Mouse (Mus musculus): ENCODE measurements around the gene Zfr2. TPM values are rescaled to one million over a fixed set of nuclear protein-coding genes. Genes with fewer than 3 reads are reported as not detected.

Gene Zfr2
- polyA plus RNA-seq (2012; fragmentation: generic; extraction: Trizol): 10 to 100 TPM in 1 of 2 experiments, under 1 TPM in 1; 0.32 to 18.3 TPM

DNA sequence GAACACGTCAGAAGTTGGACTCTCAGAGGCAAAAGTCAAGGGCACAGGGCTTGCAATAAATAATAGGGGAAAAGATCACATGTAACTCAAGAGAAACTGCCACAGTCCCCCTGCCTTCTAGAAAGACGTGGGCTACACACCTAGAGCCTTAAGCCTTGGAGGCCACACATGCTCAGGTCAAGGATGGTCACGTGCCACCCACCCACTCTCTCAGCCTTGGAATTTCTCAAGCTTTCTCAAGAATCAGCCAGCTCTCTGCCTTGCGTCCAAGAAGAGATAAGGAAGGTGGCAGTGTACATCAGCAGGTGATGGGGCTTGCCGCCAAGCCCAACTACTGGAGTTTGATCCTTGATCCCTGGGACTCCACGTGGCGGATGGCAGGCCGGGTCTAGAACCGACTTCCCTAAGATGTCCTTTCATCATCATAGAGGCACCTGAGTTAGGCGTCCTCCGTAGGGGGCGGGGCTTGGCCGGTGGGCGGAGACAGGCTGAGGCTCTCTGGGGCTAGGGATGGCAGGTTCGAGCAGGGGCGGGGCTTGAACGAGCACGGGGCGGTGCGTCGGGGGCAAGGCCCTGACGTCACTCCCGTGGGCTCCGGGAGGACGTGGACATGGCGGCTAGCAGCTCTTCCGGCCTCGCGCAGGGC, at the start of gene Zfr2:
Gene Zfr2, plus strand, starts transcription at position 576 of the 646 bp plus-strand sequence.

DNA sequence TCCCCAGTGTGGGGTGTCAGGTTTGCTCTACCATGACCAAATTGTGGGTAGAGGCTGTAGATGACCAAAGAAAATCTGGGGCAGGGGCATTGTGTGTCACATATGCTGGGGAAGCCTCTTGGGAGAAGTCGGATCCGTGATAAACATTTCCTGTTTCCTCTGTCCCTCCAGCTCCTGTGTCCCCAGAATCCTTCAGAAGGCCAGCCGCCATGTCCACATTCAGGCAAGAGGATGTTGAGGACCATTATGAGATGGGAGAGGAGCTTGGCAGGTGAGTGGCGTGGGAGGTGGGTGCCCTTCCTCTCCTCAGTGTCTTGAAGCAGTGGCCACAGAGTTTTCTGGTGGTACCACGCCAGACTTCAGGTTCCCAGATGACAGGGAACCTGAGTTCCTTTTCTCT, 49.1 kb upstream of the Zfr2 start, which contains the start of gene 4930442H23Rik:
Gene 4930442H23Rik, minus strand, starts transcription at position 45 of the 400 bp plus-strand sequence.

DNA sequence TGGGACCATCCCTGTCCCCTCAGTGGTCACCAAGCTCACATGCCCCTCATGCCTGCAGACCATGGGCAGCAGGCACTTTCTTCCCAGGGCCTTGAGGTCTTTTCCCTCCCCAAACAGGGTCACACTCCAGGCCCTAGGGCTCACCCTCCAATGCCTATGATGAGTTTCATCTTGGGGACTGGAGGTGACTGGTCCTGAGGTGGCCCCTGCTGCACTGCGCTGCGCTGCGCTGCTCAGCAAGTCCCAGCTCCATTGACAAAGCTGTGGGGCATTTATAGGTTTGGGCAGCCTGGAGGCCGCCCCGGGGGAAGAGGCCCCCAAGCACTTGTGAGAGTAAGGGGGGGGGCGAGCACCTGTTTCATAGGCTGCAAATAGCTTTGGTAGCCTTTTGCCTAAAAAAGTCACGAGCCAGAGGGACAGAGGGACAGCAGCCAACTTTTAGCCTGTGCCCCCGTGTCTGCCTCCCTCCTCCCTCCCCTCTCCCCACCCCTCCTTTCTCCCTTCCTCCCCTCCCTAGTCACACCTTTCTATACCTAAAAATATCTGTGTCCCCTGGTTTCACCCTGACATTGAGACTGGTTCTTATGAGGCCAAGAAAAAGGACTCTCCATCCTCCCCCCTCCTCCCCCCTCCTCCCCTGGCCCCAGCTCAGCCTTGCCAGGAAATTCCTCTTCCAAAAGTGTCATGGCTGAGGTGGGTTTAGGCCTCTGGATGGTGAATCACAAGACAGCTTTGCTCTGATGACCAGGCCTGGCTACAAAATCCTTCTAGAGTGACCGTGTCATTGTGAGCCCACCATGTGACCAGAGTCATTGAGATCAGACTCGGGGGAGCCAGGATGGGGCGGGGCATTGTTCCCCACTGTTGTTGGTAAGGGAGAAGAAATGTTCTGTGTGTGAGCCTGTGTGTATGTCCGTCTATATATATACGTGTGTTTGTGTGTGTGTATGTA, 30.9 kb upstream of the Zfr2 start, which contains the start of gene Nmrk2:
Gene Nmrk2, minus strand, starts transcription at position 245 of the 952 bp plus-strand sequence.

DNA sequence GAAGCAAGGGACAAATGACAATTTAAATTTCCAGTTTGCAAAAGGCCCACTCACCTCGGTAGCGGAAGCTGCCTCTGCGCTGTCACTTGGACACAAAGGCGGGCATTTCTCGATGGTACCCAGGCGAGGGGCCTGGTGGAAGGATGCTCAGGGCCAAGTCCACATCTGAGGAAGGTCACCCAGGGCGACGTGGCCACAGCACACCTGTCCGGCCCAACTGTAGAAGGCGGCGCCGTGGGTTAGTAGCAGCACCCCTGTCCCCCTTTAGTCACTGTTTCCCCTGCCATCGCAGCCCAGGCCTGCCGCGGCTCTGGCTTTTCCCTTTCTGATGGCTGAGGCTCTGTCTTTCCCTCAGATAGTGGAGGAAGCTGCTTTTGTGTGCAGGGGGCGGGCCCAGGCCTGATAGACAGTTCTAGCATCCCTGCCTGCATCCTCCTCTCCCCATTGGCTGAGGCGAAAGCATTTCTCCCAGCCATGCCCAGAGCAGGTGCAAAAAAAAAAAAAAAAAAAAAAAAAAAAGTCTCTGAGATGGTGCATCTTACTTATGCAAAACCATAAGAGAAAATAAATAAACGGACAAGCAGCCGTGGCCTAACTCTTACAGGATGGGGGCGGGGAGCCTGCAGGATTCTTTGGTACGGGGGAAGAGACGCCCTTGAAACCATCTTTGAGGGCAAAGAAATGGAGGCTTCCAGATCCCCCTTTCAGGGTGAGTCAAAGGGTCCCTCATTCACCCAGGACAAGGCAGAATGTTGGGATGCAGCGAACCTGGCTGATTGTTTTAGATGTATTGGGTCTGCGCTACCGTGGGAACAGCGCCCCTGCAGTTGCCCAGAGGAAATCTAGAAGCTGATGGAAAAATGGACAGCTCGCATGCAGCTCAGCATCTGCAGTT, 2.3 kb upstream of the Zfr2 start, which contains the start of gene Atcay:
Gene Atcay, minus strand, starts transcription at position 396 of the 895 bp plus-strand sequence.

DNA sequence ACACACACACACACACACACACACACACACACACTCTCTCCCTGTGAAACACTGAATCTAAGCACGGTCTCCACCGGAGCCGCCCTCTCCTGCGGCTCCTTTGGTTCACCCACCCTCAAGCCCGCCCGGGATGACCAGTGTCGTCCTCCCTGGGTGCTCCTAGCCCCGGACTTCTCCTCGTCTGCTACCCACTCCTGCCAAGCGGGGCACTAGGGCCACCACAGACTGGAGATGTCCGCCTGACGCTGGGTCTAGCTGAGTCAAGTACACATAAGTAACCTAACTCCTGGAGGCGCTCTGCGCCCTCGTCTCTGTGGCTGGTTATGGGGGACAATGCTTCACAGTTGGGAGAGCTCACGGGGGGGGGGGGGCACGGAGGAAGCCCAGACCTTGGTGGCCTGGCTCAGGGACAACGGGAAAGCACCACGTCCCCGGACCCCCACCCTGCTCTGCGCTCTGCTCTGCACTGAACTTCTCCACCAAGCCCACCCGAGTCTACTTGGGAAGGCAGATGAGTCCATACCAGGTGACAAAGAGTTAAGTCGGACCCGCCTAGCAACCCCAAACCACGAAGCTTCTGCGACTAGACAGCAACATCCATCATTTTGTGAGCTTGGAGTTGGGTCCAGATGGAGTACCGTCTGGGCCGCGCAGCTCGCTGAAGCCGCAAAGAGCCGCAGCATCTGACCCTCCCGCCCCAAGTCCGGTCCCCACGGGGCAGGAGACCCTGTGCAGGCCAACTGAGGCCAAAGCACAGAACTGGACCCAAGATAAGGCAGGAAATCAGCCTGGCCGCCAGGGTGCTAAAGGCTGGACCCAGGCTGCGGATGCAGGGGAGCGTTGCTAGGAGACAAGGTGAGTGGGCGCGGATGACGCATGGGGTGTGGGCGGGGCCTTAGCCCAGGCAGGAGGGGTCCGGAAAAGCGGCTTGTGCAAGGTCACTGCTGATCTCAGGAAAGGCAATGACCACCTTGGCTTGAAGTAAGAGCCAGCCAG, 19.8 kb downstream of the Zfr2 start, which contains the start of gene Matk:
Gene Matk, plus strand, starts transcription at position 512 of the 996 bp plus-strand sequence.

DNA sequence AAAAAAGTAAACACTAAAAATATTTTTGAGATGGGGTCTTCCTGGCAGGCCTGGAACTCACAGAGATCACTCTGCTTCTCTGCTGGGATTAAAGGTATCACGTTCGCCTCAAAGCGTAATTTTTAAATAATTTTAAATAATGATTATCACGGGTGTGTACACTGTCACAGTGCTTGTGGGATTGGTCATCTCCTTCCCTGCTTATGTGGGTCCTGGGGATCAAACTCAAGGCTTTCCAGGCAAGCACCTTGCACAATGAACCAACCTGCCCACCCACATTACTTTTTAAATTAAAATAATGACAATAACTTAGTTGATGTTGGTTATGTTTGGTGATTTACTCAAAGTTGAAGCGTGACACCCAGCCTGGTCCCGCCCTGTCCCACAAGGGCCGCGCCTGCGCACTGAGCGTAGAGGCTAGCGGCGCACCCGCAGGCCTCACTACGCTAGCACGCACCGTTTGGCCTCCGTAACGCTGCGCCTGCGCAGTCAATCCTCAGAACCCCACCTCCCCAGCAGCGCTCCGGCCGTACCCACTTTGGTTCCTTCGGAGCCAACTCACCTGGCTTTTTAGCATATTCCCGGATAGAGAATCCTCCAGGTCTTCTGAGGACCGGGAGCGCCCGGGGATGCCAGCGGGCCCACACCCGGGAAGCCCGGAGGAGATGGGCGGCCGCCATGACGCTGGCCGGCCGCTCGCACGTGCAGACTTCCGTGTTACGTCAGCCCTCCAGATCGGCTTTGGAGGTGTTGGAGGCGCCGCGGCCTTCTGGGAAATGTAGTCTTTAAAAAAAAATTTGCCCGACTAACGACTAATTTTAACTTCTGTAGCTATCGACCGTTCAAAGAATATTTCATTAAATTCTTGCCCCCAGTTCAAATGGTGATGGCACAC, 33.5 kb downstream of the Zfr2 start, which contains the start of the genes Mrpl54 and Apba3:
Gene Mrpl54, minus strand, starts transcription at position 724 of the 895 bp plus-strand sequence.
Gene Apba3, plus strand, starts transcription at position 750 of the 895 bp plus-strand sequence.

DNA sequence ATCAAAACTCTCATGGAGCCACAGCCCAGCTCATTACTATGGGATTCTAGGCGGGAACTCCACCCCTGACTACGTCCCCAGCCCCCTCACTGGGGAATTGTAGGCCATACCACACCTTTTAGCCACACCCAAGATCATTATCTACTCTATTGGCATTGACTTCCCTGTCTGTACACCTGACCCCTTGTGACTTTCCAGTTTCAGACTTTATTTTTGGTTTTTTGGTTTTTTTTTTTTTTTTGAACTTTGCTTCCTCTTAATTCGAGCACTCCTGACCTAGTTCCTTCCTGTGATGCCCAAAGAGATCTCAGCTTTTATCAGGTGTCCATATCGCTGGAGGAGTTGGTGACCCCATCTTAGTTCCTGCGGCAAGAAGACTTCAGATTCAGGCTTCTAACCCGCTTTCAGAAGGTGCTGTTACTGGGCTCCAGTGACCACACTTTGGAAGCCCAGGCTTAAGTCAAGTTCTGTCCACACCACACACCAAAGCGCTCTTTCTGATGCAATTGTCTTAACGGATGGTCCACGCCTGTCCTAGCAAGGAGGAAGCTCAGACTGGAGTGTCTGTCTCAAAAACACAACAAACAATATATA, 58.7 kb downstream of the Zfr2 start, which contains the start of gene Tjp3:
Gene Tjp3, minus strand, starts transcription at position 71 of the 594 bp plus-strand sequence.

DNA sequence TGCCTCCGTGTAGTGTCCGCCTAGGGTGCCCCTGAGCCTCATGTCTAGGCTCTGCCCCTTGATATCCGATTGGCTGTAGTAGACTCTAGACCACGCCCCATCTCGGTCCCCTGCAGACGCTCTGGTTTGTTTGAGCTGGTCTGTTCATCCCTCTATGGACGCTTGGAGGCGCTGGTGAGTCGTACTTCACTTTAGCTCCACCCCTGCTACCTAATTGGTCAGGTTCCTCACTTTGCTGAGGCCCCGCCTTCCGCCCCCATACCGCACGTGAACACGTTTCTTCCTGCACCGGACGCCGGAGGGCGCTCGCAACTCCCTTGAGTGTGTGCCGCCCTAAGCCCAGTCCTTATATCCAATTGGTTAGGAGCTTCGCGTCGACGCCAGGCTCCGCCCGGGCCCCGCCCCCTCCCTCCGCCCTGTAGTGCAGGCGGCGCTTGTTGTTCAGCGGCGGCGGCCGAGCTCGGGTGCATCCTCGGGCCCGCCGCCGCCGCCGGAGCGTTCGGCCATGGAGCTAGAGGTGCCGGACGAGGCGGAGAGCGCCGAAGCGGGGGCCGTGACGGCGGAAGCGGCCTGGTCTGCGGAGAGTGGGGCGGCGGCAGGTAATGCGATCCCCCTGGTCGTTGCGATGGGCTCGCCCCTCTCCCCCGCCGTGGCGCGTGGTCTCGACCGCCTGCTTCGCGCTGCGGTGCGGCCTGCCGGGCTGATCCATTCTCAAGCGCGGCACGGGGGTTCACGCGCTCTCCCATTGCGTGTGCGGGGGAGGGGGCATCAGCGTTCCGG, 59.8 kb downstream of the Zfr2 start, which contains the start of gene Pip5k1c:
Gene Pip5k1c, plus strand, starts transcription at position 410 of the 780 bp plus-strand sequence.

Other genes with a start within 250 kb of the Zfr2 start
- 10 to 100 TPM in 1 of 2 experiments, 1 to 10 TPM in 1; 1.2 to 11.2 TPM for gene Gng7, start 218.2 kb upstream of the Zfr2 start, polyA plus RNA-seq (2012; fragmentation: generic; extraction: Trizol)
- under 1 TPM; 0.06 to 0.14 TPM for gene Diras1, start 207.5 kb upstream of the Zfr2 start, polyA plus RNA-seq (2012; fragmentation: generic; extraction: Trizol)
- gene Slc39a3, start 195.7 kb upstream of the Zfr2 start, polyA plus RNA-seq (2012; fragmentation: generic; extraction: Trizol): 10 to 100 TPM; 12.6 to 36.2 TPM
- gene Sgta, start 173.0 kb upstream of the Zfr2 start, polyA plus RNA-seq (2012; fragmentation: generic; extraction: Trizol): 100 to 1,000 TPM; 167 to 227 TPM
- 100 to 1,000 TPM in 1 of 2 experiments, 10 to 100 TPM in 1; 46.9 to 101 TPM for gene Thop1, start 163.1 kb upstream of the Zfr2 start, polyA plus RNA-seq (2012; fragmentation: generic; extraction: Trizol)
- gene Creb3l3, start 134.3 kb upstream of the Zfr2 start, polyA plus RNA-seq (2012; fragmentation: generic; extraction: Trizol): under 1 TPM; 0.02 to 0.45 TPM
- 100 to 1,000 TPM; 207 to 359 TPM for gene Map2k2, start 127.2 kb upstream of the Zfr2 start, polyA plus RNA-seq (2012; fragmentation: generic; extraction: Trizol)
- 10 to 100 TPM in 1 of 2 experiments, 1 to 10 TPM in 1; 6.5 to 24.7 TPM for gene Zbtb7a, start 97.9 kb upstream of the Zfr2 start, polyA plus RNA-seq (2012; fragmentation: generic; extraction: Trizol)
- gene Pias4, start 65.2 kb upstream of the Zfr2 start, polyA plus RNA-seq (2012; fragmentation: generic; extraction: Trizol): 10 to 100 TPM; 36.0 to 48.5 TPM
- 1,000 to 10,000 TPM; 3,430 to 4,023 TPM for gene Eef2, start 56.5 kb upstream of the Zfr2 start, polyA plus RNA-seq (2012; fragmentation: generic; extraction: Trizol)
- gene Dapk3, start 50.1 kb upstream of the Zfr2 start, polyA plus RNA-seq (2012; fragmentation: generic; extraction: Trizol): 100 to 1,000 TPM in 1 of 2 experiments, 10 to 100 TPM in 1; 98.3 to 105 TPM
- under 1 TPM; 0.11 to 0.15 TPM for gene 4930442H23Rik, start 49.3 kb upstream of the Zfr2 start, polyA plus RNA-seq (2012; fragmentation: generic; extraction: Trizol)
- under 1 TPM in 1 of 2 experiments, not detected in 1; 0.02 TPM for gene Nmrk2, start 31.1 kb upstream of the Zfr2 start, polyA plus RNA-seq (2012; fragmentation: generic; extraction: Trizol)
- gene Atcay, start 2.3 kb upstream of the Zfr2 start, polyA plus RNA-seq (2012; fragmentation: generic; extraction: Trizol): under 1 TPM in 1 of 2 experiments, not detected in 1; 0.01 TPM
- 1 to 10 TPM in 1 of 2 experiments, under 1 TPM in 1; 0.69 to 1.9 TPM for gene Matk, start 19.8 kb downstream of the Zfr2 start, polyA plus RNA-seq (2012; fragmentation: generic; extraction: Trizol)
- gene Mrpl54, start 33.8 kb downstream of the Zfr2 start, polyA plus RNA-seq (2012; fragmentation: generic; extraction: Trizol): 100 to 1,000 TPM; 242 to 665 TPM
- gene Apba3, start 33.8 kb downstream of the Zfr2 start, polyA plus RNA-seq (2012; fragmentation: generic; extraction: Trizol): 100 to 1,000 TPM; 128 to 134 TPM
- under 1 TPM in 1 of 2 experiments, not detected in 1; 0.02 TPM for gene Tjp3, start 58.4 kb downstream of the Zfr2 start, polyA plus RNA-seq (2012; fragmentation: generic; extraction: Trizol)
- gene Pip5k1c, start 59.8 kb downstream of the Zfr2 start, polyA plus RNA-seq (2012; fragmentation: generic; extraction: Trizol): 10 to 100 TPM; 23.9 to 61.5 TPM
- gene Cactin, start 87.9 kb downstream of the Zfr2 start, polyA plus RNA-seq (2012; fragmentation: generic; extraction: Trizol): 10 to 100 TPM; 27.2 to 37.4 TPM
- gene Tbxa2r, start 95.6 kb downstream of the Zfr2 start, polyA plus RNA-seq (2012; fragmentation: generic; extraction: Trizol): 1 to 10 TPM in 1 of 2 experiments, under 1 TPM in 1; 0.02 to 2.0 TPM
- gene Gipc3, start 110.1 kb downstream of the Zfr2 start, polyA plus RNA-seq (2012; fragmentation: generic; extraction: Trizol): 1 to 10 TPM in 1 of 2 experiments, under 1 TPM in 1; 0.42 to 1.2 TPM
- gene Hmg20b, start 117.3 kb downstream of the Zfr2 start, polyA plus RNA-seq (2012; fragmentation: generic; extraction: Trizol): 100 to 1,000 TPM; 102 to 104 TPM
- 10 to 100 TPM in 1 of 2 experiments, 1 to 10 TPM in 1; 4.0 to 13.8 TPM for gene Mfsd12, start 124.3 kb downstream of the Zfr2 start, polyA plus RNA-seq (2012; fragmentation: generic; extraction: Trizol)
- gene 4930404N11Rik, start 132.7 kb downstream of the Zfr2 start, polyA plus RNA-seq (2012; fragmentation: generic; extraction: Trizol): 1 to 10 TPM in 1 of 2 experiments, under 1 TPM in 1; 0.27 to 2.1 TPM
- 10 to 100 TPM; 57.6 to 80.9 TPM for gene Fzr1, start 145.4 kb downstream of the Zfr2 start, polyA plus RNA-seq (2012; fragmentation: generic; extraction: Trizol)
- gene Dohh, start 151.3 kb downstream of the Zfr2 start, polyA plus RNA-seq (2012; fragmentation: generic; extraction: Trizol): 100 to 1,000 TPM in 1 of 2 experiments, 10 to 100 TPM in 1; 82.6 to 184 TPM
- gene Gm48551, start 151.3 kb downstream of the Zfr2 start, polyA plus RNA-seq (2012; fragmentation: generic; extraction: Trizol): 1 to 10 TPM in 1 of 2 experiments, under 1 TPM in 1; 0.55 to 3.2 TPM
- 1 to 10 TPM in 1 of 2 experiments, not detected in 1; 1.8 TPM for gene Gm48552, start 155.8 kb downstream of the Zfr2 start, polyA plus RNA-seq (2012; fragmentation: generic; extraction: Trizol)
- gene Smim24, start 159.9 kb downstream of the Zfr2 start, polyA plus RNA-seq (2012; fragmentation: generic; extraction: Trizol): 1 to 10 TPM in 1 of 2 experiments, under 1 TPM in 1; 0.94 to 1.3 TPM
- gene Nfic, start 222.5 kb downstream of the Zfr2 start, polyA plus RNA-seq (2012; fragmentation: generic; extraction: Trizol): 100 to 1,000 TPM; 130 to 180 TPM
- 1 to 10 TPM; 1.9 to 5.7 TPM for gene Celf5, start 249.6 kb downstream of the Zfr2 start, polyA plus RNA-seq (2012; fragmentation: generic; extraction: Trizol)

All from C3H10T1/2 (cell line).